Mouse (Mus musculus) spleen, adult 18-20 months (tissue): ENCODE data around the gene Serpinb9.
"Not testable (repeated sequence)": the region's sequence is repeated elsewhere in the genome, so short reads cannot be mapped to it uniquely, and the experiment has no call there.

ENCODE experiments used
- DNase-seq, 2 experiments: peaks; one replicate each; pipeline ENCODE4 v3.0.0; 2022; ENCODE audit warnings: mixed read lengths in 2 of 2

Serpinb9 gene

DNA sequence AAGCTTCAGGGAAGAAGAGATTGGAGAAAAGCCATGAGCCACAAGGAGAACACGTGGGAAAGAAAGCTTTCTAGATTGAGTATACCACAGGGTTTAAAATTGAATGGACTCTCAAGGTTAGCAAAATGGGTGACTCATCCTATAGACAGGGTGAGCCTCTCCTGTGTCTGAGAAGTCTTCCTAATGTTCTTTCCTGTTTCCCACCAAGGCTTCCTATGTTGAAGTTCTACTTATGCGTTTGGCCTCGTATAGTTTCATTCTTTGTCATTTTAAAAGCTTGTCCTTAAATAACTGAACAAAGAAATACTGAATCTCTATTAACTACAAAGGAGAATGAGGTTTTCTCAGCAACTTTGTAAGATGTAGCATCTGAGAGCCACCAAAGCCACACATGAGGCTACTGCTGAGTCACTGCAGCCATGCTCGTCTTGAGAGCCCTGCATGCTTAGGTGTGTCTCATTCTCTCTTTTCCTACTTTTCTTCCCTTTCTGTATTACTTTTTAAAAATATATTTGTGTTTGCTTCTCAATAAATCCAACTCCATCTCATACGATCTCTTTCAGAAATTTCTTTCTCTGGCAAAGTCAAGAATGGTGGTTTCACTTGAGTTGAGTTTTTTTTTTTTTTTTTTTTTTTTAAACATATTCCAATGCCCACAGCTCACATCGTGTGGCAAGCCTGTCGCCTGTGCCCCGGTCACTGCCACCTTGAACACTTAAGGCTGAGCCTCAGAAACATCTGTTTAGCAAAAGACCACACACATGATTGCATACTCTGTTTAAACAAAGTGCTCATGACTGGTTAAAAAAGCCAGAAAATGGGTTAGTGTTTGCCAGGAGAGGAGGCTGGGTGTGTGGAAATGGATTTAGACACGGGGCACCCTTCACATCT is 718 bp downstream of the Serpinb9 start:
- DNase-seq: no peak

DNA sequence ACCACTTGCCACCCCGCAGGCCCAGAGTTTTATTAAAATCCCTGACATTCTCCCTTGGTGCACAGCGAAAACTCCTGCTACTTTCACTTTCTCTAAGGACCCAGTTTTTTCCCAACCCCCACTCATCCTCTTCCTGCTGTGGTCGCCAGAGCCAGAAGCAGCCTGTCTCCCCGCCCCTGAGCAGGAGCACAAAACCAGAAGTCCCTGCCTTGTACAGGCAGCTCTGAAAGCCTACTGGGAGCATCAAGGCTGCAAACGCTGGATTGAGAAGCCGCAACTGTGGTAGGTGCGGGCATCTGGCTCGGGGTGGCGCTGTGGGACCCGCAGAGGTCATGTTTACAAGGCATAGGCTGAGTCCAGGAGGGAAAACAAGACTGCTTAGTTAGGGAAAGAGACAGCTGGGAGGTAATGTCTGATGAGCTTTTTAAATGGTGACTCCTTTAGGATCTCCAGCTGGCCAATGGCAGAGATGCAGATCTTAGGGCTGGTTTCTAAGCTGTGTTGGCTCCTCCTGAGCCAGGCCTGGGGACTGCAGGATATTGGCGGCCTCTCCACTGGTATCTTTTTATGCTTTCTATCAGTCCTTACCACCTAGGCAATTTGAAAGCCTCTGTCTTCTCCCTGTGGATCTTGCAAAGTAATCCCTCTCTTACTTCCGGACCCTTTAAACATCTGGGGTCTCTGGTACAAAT is 1.5 kb downstream of the Serpinb9 start:
- DNase-seq: peak; percentile 65 to 75

DNA sequence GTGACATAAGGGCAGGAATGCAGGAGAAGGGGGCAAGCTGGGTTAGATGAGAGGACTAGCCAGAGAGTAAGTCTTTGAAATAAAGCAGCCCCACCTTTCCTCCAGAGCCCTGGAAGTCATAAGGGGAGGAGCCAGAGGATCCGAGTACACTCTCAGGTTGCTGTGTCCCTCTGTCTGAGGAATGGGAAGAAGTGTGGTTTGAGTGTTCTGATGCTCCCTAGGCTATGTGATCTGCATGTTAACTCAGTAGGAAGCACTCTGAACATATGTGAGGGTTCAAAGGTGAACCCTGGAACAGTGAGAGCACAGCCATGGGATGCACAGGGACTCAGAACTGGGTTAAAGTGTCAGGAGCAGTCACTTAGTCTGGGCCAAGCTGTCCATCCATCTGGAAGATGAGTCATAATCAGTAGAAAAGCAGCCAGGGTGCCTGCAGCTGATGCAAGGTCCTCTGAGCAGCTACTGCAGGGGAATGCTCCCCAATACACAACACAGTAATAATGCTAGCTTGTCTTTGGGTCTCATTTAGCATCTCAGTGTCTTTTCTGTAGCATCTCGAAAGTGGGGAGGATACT is 2.5 kb downstream of the Serpinb9 start:
- no peak for DNase-seq

DNA sequence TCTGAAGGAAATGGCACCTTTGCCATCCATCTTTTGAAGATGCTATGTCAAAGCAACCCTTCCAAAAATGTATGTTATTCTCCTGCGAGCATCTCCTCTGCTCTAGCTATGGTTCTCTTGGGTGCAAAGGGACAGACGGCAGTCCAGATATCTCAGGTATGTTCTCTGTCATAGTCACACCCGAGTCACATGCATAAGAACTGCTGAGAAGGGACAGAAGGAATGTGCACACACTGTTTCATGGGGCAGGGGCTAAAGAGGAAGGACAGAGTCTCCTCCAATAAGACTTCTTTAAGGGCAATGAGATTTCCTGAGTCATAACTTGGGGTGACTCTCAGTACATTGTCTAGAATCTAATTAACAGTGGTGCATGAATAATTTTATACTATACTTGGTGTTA is 3.5 kb downstream of the Serpinb9 start:
- DNase-seq: no peak

DNA sequence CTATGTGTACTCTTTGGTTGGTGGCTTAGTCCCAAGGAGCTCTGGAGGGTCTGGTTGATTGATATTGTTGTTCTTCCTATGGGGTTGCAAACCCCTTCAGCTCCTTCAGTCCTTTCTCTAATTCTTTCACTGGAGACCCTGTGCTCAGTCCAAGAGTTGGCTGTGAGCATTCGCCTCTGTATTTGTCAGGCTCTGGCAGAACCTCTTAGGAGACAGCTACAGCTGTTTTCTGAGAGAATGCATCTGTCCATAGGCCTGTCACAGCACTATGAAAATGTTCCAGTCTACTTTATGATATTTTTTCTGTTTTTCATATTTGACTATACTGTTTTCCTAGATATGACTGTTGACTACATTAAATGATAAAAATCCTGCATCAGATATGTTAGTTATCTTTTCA is 9.3 kb downstream of the Serpinb9 start:
- DNase-seq: no peak

DNA sequence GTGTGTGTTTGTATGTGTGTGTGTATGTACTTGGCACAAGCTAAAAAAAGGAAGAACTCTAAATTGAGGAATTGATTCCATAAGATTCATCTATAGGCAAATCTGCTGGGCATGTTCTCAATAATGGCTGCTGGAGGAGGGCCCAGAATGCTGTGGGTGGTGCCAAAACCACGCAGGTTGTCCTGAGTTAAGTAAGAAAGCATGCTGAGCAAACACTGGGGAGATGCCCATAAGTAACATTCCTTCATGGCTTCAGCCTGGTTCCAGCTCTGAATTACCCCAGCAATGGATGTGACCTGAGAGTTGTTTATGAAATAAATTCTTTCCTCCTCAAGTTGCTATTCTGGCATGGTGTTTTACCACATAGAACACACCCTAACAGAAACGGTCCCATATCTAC is 10.2 kb downstream of the Serpinb9 start:
- DNase-seq: no peak

DNA sequence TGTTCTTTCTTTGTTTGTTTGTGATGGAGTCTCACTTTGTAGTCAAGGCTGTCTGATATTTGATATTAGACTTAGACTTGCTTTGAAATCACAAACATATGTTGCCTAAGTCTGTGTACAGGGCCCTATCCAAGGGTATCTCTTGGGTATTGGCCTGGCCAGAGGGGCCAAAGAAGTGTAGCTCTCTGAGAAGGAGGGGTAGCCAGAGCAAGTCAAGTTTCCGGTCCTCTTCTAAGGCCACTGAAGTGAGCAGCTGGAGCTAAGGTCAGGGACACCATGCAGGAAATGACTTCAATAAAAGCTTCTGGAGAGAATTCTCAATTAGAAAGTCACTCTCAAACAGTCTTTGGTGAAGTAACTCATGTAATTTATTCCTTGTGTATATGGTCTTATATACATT is 19.3 kb downstream of the Serpinb9 start:
- no peak for DNase-seq

DNA sequence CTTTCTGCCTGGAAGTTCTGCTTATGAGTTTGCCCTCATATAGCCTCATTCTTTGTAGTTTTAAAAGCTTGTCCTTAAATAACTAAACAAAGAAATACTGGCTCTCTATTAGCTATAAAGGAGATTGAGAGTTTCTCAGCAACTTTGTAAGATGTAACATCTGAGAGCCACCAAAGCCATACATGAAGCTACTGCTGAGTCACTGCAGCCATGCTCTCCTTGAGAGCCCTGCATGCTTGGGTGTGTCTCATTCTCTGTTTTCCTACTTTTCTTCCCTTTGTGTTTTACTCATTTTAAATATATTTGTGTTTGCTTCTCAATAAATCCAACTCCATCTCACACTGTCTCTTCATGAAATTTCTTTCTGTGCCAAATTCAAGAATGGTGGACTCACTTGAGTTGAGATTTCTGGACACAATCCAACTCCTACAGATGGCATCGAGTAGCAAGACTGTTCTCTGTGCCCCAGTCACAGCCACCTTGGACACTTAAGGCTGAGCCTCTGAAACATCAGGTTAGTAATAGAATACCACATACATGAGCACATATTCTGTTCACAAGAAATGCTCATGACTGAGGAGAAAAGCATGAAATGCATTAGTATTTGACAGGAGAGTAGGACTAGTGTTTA is 23.5 kb downstream of the Serpinb9 start:
- DNase-seq: no peak

DNA sequence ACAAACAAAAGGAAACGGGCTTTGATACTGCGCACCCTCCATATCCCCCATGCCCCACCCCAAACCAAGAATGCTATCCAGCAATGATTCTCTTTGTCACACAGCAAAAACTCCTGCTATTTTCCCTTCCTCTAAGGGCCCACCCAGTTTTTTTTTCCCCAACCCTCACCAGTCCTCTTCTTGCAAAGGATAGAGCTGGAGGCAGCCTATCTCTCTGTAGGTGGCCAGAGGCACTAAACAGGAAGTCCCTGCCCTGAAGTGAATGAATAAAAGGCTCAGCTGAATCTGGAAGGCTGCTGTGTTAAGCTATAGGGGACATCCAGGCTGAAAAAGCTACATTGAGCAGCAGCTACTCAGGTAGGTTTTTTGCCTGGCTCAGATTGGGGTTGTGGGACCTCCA is 24.2 kb downstream of the Serpinb9 start, which contains the start of gene Serpinb9b:
Gene Serpinb9b (plus strand): TSS at position 173 of the 400 bp plus-strand sequence.
- DNase-seq: no peak

DNA sequence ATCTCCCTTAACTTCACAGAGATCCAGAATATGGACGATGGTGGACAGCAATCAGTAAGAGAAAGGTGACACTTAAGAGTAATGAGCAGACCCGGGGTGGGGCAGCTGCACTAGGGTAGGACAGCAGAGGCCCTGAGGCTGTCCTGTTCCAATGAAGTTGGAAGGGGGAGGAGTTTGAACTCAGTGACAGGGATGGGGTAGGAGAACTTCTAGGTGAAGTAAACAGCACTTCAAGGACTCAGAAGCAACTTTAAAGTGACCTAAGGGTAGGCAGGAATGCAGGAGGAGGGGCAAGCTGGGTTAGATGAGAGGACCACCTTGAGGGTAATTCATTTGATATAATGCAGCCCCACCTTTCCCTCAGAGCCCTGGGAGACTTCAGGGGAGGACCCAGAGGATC is 25.1 kb downstream of the Serpinb9 start:
- DNase-seq: no peak

DNA sequence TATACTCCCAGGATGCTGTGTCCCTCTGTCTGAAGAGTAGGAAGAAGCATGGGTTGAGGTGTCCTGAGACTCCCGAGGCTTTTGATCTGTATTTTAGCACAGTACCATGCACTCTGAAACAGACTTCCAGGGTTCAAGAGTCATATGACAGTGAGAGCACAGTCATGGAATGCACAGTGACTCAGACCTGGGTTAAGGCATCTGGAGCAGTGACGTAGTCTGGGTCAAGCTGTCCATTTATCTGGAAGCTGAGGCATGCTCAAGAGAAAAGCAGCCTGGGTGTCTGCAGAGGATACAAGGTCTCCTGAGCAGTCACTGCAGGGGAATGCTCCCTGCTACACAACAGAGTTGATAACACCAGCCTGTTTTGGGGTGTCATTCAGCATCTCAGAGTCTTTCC is 25.5 kb downstream of the Serpinb9 start:
- no peak for DNase-seq

DNA sequence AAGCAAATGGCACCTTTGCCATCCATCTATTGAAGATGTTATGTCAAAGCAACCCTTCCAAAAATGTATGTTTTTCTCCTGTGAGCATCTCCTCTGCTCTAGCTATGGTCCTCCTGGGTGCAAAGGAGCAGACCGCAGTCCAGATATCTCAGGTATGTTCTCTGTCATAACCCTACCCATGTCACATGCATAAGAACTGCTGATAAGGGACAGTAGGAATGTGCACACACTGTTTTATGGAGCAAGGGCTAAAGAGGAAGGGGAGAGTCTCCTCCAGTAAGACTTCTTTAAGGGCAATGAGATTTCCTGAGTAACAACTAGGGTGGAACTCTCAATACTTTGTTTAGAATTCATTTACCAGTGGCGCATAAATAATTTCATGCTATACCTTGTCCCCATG is 26.4 kb downstream of the Serpinb9 start:
- DNase-seq: not testable (repeated sequence)

DNA sequence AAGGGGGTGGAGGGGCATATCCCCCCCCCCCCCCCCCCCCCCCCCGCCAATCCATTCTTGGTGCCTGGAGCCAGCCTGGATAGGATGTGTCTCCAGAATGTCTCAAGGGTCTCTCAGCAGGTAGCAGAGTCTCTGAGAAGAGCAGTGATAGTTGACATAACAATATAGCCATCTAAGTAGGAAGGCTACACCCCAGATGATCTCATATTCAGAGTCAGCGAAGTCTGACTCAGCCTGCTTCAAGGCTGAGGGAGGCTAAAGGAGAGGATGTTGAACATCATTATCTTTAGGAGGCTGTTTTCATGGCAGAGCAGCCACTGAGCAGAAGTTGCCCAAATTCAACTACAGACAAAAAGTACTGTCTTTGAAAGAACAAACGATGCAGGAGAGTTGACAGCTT is 27.2 kb downstream of the Serpinb9 start:
- DNase-seq: no peak

DNA sequence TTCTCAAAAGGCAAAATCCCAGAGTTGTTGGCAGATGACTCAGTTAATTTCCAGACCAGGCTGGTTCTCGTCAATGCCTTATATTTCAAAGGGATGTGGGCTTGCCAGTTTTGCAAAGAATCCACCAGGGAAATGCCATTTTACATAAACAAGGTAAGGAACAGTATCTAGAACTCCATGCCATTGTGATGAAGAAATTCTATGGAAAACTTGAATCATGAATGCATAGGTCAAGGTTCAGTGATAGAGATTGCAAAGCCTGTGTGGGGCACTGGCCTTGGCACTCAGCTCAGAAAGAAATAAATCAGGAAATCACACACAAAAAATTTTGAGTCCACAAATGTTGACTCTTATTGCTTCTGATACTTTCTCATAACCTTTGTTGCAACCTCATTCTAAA is 32.5 kb downstream of the Serpinb9 start:
- no peak for DNase-seq

DNA sequence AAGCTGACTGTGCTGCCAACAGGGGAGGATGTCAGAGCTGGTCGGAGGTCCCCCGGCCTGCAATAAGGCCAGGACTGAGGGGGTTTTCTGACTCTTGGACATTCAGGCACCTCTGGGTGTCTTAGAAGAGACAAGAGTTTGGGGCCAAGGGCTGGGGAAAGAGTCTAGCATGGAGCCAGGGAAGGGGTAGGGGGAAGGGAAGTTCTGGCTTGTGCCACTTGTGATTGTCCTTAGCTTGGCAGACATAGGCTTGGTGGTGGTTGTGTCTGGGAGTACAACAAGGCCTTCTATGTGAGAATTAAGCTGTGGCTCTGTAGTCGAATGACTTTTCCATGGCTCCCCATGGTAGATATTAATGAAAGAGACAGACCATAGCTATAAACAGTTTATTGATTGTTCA is 40.5 kb downstream of the Serpinb9 start:
- no peak for DNase-seq

DNA sequence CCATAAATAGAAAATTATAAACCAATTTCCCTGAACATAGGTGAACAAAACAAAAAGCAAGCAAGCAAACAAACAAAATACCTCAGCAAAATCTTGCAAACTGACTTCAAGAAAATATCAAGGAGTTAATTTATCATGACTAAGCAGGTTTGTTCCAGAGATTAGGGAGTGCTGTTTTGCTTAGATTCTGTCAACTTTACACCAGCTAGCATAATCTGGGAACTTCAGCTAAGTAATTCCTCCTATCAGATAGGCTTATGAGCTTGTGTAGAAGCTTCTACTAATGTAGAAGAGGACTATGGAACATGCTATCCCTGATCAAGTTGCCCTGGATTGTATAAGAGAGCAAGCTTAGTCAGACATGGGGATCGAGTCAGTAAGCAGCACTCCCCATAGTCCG is 44.2 kb downstream of the Serpinb9 start:
- no peak for DNase-seq

DNA sequence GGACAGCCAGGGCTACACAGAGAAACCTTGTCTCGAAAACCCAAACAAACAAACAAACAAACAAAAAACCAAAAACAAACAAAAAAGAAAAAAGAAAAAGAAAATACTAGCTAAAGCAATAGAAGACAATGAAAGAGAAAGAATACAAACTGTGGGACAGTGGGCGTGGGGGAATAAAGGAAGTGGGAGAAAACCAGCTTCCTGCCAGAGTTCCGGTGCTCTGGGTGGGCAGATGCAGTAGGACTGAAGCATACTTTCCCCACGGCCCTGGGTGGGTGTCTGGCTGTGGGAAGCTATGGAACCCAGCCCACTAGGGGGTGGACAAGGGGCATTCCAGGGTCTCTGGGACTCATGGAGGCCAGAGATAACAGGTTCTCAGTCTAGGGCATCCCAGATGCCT is 45.1 kb downstream of the Serpinb9 start:
- peak in 1 of 2 experiments; percentile 10 for DNase-seq

DNA sequence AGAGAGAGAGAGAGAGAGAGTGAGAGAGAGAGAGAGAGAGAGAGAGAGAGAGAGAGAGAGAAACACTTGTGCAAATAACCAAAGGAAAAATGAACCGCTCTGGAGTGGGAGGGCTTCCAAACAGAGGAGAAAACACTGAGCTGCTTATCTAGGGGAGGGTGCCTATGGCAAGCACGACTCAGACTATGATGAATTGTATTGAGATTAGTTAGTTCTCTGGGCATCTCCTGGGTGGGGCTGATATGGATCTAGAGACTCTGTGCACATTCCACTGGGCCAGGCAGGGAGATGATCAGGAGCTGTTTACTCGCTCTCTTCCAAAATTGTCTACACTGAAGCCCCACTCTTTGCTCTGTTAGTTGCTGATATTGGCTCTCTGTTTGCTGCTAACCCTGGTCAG is 48.6 kb downstream of the Serpinb9 start:
- DNase-seq: no peak

DNA sequence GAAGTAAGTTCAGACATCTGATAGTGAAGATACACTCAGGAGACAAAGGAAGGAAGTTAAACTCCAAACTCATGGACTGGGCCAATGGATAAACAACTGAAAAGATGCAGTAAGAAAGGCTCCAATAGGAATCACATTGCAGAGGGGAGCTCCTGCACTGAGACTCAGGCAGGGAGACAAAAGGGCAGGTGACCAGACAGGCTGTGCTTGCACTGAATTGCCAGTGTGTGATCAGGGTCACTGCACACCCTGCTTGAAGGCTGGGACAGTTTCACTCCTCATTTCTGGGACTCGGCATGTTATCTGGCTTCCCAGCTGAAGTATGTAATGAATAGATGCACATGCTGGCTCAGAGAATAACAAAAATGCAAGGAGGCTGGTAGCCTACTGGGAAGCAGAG is 60.0 kb downstream of the Serpinb9 start:
- DNase-seq: no peak
